Mouse (Mus musculus) hindbrain, embryonic 13.5 days (tissue): Measurements from ENCODE around the gene Tln2. TPM values are rescaled to one million over a fixed set of nuclear protein-coding genes. Genes with fewer than 3 reads are reported as not detected.

Experiments
- ATAC-seq: fragments of 200-750 bp; cut with Nextera tagmentation; 2 replicates; pipeline ENCODE4 v1.8.0; 2017; ENCODE audit warnings: moderate TSS enrichment; ENCODE audit not compliant: low FRiP score
- H3K27ac ChIP-seq: fragments of 300-500 bp; sonication (generic); 2 replicates; pipeline ENCODE4 v1.5.1; 2015; ENCODE audit warnings: inconsistent platforms, mild to moderate bottlenecking, moderate library complexity
- H3K27me3 ChIP-seq: fragments of 300-500 bp; sonication (generic); 2 replicates; pipeline ENCODE4 v1.6.1; 2015; ENCODE audit warnings: mild to moderate bottlenecking, inconsistent platforms
- H3K36me3 ChIP-seq: fragments of 300-500 bp; sonication (generic); 2 replicates; pipeline ENCODE4 v1.6.1; 2015; ENCODE audit warnings: mild to moderate bottlenecking, inconsistent platforms
- H3K4me1 ChIP-seq: fragments of 300-500 bp; sonication (generic); replicated peaks from 2 replicates; pipeline ENCODE4 v1.6.1; 2015; ENCODE audit warnings: inconsistent platforms
- H3K4me2 ChIP-seq: fragments of 300-500 bp; sonication (generic); 2 replicates; pipeline ENCODE4 v1.6.1; 2015; ENCODE audit warnings: inconsistent platforms, mild to moderate bottlenecking, moderate library complexity
- H3K4me3 ChIP-seq: fragments of 300-500 bp; sonication (generic); 2 replicates; pipeline ENCODE4 v1.5.1; 2015; ENCODE audit warnings: mild to moderate bottlenecking, inconsistent platforms
- H3K9ac ChIP-seq: fragments of 300-500 bp; sonication (generic); 2 replicates; pipeline ENCODE4 v1.6.1; 2015; ENCODE audit warnings: mild to moderate bottlenecking, inconsistent platforms
- H3K9me3 ChIP-seq: fragments of 300-500 bp; sonication (generic); 2 replicates; pipeline ENCODE4 v1.6.1; 2016; ENCODE audit warnings: inconsistent platforms
- WGBS: fragments of 180-500 bp; shearing (Covaris S2); methylation state at CpG from one replicate; pipeline ENCODE4 v1.1.7; 2015; 5-methylcytosine and 5-hydroxymethylcytosine counted together
- polyA plus RNA-seq: library from polyadenylated mRNA; unstranded; fragments of >200 nt; fragmentation: Nextera tagmentation; extraction: Ambion mirVana; gene quantifications from 2 replicates; pipeline ENCODE4 v1.2.1, GENCODE M21; 2015

The Tln2 gene
- polyA plus RNA-seq, 1 experiment from 2014 or later, result 33.8 TPM

DNA sequence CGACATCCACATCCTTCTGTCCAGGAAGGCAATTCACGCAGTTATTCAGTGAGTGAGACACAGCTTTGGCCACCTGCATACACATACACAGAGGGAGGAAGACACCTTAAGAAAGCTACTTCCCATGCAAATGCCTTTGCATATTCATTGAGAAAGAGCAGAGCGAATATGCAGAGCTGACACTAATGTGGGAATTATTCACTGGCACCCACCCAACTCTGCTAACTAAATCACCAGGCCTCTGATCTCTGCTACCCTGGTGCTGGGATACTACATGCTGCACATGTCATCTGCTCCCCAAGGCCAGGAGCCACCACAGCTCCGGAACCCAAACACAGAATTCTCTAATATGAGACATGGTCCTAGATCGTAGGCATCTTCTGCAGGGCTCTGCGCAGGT is 237.6 kb downstream of the Tln2 start:
- WGBS, result 84% methylated on average over 6 of the region's 6 CpGs

DNA sequence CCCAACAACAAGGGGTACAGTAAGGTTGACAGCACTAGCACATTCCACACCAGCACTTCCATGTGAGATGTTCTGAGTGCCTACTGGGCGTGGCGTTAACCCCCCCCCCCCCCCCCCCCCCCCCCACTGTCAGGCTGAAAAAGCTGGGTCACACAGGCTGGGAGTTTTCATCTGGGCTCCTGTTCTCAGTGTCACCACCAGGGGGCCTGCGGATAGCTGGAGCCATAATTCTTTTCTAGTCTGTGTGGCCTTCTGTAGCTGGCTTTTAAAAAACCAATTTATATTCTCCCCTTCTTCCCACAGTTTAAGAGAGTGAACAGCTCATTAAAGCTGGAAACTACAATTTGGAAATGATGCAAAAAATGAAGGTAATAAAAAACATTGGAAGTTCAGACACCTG is 244.1 kb downstream of the Tln2 start:
- H3K4me3 ChIP-seq, result no peak overlapping the region
- no peaks in the 10 kb centered on the region for H3K27me3 ChIP-seq
- H3K9ac ChIP-seq, result no peak overlapping the region
- no peak for ATAC-seq
- WGBS, result 4% methylated on average over 3 of the region's 3 CpGs
- H3K36me3 ChIP-seq, result 0 out of 2 replicates have a peak, but pooled peaks cover 2% of the 10 kb centered on the region
- H3K4me1 ChIP-seq, result no peaks in the 10 kb centered on the region
- H3K9me3 ChIP-seq, result no peaks in the 10 kb centered on the region
- no peak overlapping the region for H3K27ac ChIP-seq
- H3K4me2 ChIP-seq, result no peak overlapping the region

More for the DNA sequence above, 237.6 kb downstream of the Tln2 start:
- Histone ChIP-seq H3K9ac (no peak overlapping the region), H3K27me3 (no peaks in the 10 kb centered on the region), H3K4me2 (no peak overlapping the region), H3K4me3 (no peak overlapping the region), H3K27ac (no peak overlapping the region), H3K36me3 (no peaks in the 10 kb centered on the region), H3K4me1 (no peaks in the 10 kb centered on the region; the same call in 1 of the 2 replicates), H3K9me3 (no peaks in the 10 kb centered on the region)
- no peak for ATAC-seq

DNA sequence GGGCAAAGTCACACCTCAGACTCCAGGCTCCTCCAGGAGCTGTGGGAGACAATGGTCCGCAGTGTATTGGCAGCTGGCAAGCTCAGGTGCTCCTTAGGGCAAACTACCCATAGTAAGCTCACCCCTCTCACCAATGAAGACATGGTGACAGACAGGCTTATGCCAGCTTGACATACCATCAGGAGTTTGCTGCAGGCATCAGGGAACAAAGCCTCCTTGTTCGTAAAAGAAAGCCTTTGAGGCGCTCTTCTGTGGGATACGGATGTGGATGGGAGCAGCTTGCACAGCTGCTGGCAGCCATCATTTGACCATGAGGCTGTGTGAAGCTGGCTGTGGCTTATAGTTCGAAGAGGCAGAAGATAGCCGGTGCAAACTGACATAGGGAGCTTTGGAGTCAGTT is 254.5 kb downstream of the Tln2 start:
- Histone ChIP-seq H3K9ac (no peak overlapping the region), H3K9me3 (no peaks in the 10 kb centered on the region), H3K4me1 (no peaks in the 10 kb centered on the region), H3K27ac (no peak overlapping the region), H3K4me3 (no peak overlapping the region), H3K27me3 (no peaks in the 10 kb centered on the region), H3K4me2 (no peak overlapping the region), H3K36me3 (peaks cover 14% of the 10 kb centered on the region; the same call in 1 of the 2 replicates)
- 80% methylated on average over 6 of the region's 6 CpGs for WGBS
- no peak for ATAC-seq

DNA sequence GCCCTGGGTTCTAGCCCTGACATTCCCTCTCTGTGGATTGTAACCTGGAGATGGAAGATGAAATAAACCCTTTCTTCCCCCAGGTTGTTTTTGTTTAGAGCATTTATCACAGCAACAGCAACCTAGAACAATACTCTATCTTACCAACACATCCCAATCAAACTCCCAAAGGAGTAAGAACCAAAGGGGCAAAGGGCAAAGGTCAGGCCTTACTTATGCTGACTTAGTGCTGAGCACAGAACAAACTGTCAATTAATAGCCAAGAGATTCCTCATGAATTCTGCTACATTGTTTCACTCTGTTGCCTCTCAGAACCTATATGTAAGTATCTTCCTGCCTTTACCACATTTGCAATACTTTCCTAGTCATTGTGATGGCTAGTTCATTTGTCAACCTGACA is 255.5 kb downstream of the Tln2 start:
- no peak overlapping the region for H3K4me3 ChIP-seq
- H3K36me3 ChIP-seq, result peaks cover 14% of the 10 kb centered on the region; the same call in 1 of the 2 replicates
- H3K27me3 ChIP-seq, result no peaks in the 10 kb centered on the region
- no peaks in the 10 kb centered on the region for H3K4me1 ChIP-seq
- no peak overlapping the region for H3K9ac ChIP-seq
- no peak overlapping the region for H3K4me2 ChIP-seq
- no peak for ATAC-seq
- H3K27ac ChIP-seq, result no peak overlapping the region
- no peaks in the 10 kb centered on the region for H3K9me3 ChIP-seq

DNA sequence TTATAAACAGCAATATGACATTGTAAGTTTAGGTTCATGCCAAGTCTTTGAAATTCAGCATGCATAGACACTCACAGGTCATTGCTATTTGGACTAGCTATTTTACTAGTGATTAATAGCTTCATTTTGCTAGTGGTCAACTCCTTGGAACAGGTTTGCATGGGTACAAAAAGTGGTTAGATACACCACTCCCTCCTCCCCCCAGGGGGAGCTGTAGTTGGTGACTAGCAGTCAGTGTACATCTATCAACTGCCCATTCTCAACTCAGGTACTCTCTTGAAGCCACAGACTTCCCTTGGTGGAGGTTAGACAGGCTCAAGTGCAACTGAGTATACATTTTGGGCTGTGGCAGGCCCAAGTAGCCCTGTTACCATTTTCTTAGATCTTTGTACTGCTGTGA is 256.5 kb downstream of the Tln2 start:
- Histone ChIP-seq H3K27me3 (no peaks in the 10 kb centered on the region), H3K4me1 (no peaks in the 10 kb centered on the region), H3K4me3 (no peak overlapping the region), H3K36me3 (peaks cover 11% of the 10 kb centered on the region; the same call in 1 of the 2 replicates), H3K9me3 (no peaks in the 10 kb centered on the region), H3K4me2 (no peak overlapping the region), H3K27ac (no peak overlapping the region), H3K9ac (no peak overlapping the region)
- no peak for ATAC-seq

DNA sequence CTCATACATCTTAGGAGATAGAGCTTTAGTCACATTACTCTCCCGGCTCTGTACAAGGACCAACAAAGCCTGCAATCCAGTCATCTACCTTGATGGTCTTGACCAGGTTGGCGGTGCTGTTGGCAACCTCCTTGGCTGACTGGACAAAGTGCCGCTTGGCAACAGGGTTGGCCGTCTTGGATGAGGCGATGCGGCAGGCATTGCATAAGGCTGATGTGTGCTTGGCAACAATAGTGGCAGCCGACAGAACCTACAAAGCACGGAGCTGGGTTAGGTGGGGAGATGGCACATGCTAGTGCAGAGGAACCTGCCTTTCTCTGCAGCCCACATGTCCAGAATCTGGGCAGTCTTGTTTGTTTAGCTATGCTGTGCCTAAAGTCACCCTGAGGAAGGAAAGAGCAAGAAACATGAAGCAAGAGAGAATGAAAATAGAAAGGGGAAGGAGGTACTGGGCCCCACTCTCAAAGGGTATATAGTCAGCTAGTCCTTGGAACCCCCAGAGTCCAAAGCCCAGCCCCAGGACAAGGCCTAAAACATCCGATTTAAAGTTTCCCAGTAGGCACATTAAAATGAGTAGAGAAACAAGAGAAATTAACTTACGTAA is 257.0 kb downstream of the Tln2 start:
- no peaks in the 10 kb centered on the region for H3K27me3 ChIP-seq
- H3K9ac ChIP-seq, result no peak overlapping the region
- H3K4me3 ChIP-seq, result no peak overlapping the region
- no peaks in the 10 kb centered on the region for H3K9me3 ChIP-seq
- no peak overlapping the region for H3K4me2 ChIP-seq
- H3K36me3 ChIP-seq, result peaks cover 11% of the 10 kb centered on the region; the same call in 1 of the 2 replicates
- WGBS, result 94% methylated on average over 10 of the region's 10 CpGs
- ATAC-seq, result no peak
- no peaks in the 10 kb centered on the region for H3K4me1 ChIP-seq
- H3K27ac ChIP-seq, result no peak overlapping the region

DNA sequence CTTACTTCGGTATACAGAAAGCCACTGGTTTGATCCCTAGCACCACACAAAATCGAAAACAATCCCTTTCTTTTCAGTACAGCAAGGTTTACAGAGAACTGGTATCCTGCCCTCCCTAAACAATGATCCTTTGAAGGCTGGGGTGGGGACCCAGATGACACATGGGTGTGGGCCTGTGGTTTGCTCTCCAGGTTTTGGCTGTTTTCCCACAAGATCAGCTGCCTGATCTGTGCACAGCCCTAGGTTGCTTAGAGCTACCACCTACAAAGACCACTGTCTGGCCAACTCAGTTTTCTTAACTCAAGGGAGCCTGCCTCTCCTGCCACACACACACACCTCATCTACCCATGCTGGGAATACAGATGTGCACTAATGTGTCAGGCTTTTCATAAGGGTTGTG is 257.9 kb downstream of the Tln2 start:
- no peak overlapping the region for H3K4me2 ChIP-seq
- 88% methylated on average over 2 of the region's 2 CpGs for WGBS

DNA sequence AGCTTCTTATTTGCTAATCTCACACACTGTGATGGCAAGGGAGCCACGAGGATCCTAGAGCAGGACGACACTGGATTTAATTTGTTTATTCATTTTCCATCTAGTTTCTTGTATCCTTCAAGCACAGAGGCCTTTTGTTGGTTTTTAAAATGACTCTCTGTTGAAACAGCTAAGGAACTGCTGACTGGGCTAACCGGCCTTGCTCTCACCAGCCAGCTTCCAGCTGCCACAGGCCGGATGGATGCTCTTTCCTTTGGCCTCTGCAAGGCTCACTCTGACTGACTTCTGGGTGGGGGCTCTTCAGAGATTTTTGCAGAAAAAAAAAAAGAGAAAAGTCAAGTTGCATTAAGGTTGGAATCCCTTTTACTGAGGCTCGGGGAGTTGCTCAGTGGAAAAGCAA is 258.7 kb downstream of the Tln2 start:
- H3K9me3 ChIP-seq, result no peaks in the 10 kb centered on the region
- WGBS, result 80% methylated on average over 5 of the region's 5 CpGs
- no peak overlapping the region for H3K4me3 ChIP-seq
- no peak overlapping the region for H3K27ac ChIP-seq
- no peak overlapping the region for H3K4me2 ChIP-seq
- no peak for ATAC-seq
- H3K36me3 ChIP-seq, result peaks cover 5% of the 10 kb centered on the region; the same call in 1 of the 2 replicates
- no peak overlapping the region for H3K9ac ChIP-seq
- H3K27me3 ChIP-seq, result no peaks in the 10 kb centered on the region
- no peaks in the 10 kb centered on the region; the same call in 1 of the 2 replicates for H3K4me1 ChIP-seq

More for the DNA sequence above, 257.9 kb downstream of the Tln2 start:
- Histone ChIP-seq H3K4me1 (no peaks in the 10 kb centered on the region; the same call in 1 of the 2 replicates), H3K9ac (no peak overlapping the region), H3K27ac (no peak overlapping the region), H3K36me3 (peaks cover 11% of the 10 kb centered on the region; the same call in 1 of the 2 replicates), H3K9me3 (no peaks in the 10 kb centered on the region), H3K27me3 (no peaks in the 10 kb centered on the region), H3K4me3 (no peak overlapping the region)
- no peak for ATAC-seq

DNA sequence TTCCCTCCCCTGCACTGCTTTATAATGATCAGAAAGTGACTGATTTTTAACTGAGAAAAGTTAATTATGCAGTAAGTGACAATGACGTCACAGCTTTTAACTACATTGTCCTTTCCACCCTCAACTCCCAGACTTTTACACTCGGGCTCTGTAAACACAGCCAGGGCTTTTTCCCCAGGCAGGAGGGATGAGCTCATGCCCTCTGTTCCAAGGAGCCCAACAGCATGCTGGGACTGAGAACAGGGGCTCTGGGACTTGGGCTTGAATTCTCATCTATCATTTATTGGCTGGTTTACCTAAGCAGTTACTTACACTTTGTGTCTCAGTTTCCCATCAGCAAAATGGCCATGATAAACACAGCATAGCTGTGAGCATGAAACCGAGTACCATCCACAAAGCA is 259.2 kb downstream of the Tln2 start:
- no peak overlapping the region for H3K9ac ChIP-seq
- no peaks in the 10 kb centered on the region; the same call in 1 of the 2 replicates for H3K4me1 ChIP-seq
- H3K4me2 ChIP-seq, result no peak overlapping the region
- H3K36me3 ChIP-seq, result peaks cover 6% of the 10 kb centered on the region; the same call in 1 of the 2 replicates
- no peaks in the 10 kb centered on the region for H3K27me3 ChIP-seq
- H3K9me3 ChIP-seq, result no peaks in the 10 kb centered on the region
- H3K4me3 ChIP-seq, result no peak overlapping the region
- no peak for ATAC-seq
- no peak overlapping the region for H3K27ac ChIP-seq
- 55% methylated on average over 3 of the region's 3 CpGs for WGBS

DNA sequence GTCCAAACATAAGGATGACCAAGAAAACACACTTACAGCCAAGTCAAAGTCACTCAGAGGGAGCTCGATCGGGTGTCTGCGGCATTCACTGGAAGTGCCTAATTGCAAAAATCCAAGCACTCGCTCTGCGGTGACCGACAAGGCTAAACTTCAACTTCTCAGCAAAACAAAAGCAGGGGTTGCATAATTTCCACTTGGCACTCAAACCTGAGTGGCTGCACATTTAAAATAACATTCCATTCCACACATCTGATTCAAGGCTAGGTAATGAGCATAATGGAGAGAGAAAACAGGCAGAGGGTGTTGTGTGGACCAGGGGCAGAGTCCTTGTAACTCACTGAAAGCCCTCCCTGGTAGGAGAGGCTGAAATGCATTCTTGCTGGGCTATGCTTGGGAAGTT is 260.3 kb downstream of the Tln2 start:
- no peaks in the 10 kb centered on the region; the same call in 1 of the 2 replicates for H3K4me1 ChIP-seq
- no peaks in the 10 kb centered on the region for H3K9me3 ChIP-seq
- H3K9ac ChIP-seq, result 0 out of 2 replicates have a peak overlapping the region, but pooled peaks have one; percentile 29
- WGBS, result 88% methylated on average over 6 of the region's 6 CpGs
- H3K4me2 ChIP-seq, result no peak overlapping the region
- H3K4me3 ChIP-seq, result no peak overlapping the region
- H3K27me3 ChIP-seq, result no peaks in the 10 kb centered on the region
- H3K36me3 ChIP-seq, result peaks cover 10% of the 10 kb centered on the region; the same call in 1 of the 2 replicates
- H3K27ac ChIP-seq, result no peak overlapping the region
- ATAC-seq, result no peak

DNA sequence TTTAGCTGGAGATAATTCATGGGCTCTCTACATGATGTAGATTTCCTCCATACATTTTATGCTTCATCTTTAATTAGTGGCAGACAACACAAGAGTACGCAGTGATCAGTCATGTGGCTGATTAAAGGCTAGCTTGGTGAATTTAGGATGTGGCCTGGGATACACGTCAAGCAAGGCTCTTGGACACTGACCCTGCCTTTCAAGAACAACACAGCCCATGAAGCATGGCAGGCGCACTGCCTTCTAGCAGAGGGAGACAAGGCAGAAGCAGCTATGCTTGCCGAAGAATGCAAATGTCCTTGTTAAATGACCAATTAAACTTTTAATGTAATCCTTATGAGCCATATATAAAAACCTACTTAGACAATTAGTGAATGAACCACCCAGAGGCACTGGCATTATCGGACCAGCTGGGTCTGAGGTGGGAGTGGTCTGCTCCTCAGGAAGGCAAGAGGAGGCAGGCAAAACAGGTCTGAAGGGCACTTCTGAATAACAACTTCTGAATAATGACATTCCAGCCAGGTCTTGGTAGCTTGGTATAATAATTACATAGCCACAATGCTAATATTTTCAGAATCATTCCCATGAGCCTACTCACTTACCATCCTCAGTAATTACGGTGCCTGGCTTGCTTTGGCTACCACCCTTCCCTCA is 262.1 kb downstream of the Tln2 start:
- Histone ChIP-seq H3K27ac (no peak overlapping the region), H3K4me1 (no peaks in the 10 kb centered on the region; the same call in 1 of the 2 replicates), H3K9ac (no peak overlapping the region), H3K36me3 (peaks cover 9% of the 10 kb centered on the region; the same call in 1 of the 2 replicates), H3K4me2 (no peak overlapping the region), H3K9me3 (no peaks in the 10 kb centered on the region), H3K27me3 (no peaks in the 10 kb centered on the region), H3K4me3 (no peak overlapping the region)
- WGBS, result 66% methylated on average over 6 of the region's 6 CpGs
- no peak for ATAC-seq

DNA sequence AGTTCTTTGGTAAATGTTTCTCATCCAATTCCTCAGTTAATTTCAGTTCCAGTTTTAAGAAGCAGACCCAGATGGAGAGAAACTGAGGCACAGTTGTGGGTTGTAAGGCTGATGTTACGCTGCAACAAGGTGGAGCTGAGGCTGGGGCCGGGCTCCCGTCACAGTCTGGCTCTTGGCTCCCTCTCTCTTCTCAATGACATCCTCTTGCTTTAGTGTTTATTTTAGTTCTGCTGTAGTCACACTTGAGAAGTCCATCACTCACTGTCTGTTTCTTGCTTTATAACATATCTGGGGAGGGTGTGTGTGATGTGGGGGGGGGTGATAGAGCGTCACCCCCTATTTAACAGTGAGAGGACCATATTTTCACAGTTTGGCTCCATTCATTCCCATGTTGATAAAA is 272.0 kb downstream of the Tln2 start:
- no peaks in the 10 kb centered on the region for H3K27me3 ChIP-seq
- ATAC-seq, result no peak
- 71% methylated on average over 4 of the region's 4 CpGs for WGBS
- no peak overlapping the region for H3K9ac ChIP-seq
- no peak overlapping the region for H3K4me3 ChIP-seq
- H3K4me1 ChIP-seq, result peaks cover 8% of the 10 kb centered on the region; the same call in 1 of the 2 replicates
- H3K4me2 ChIP-seq, result no peak overlapping the region
- H3K27ac ChIP-seq, result no peak overlapping the region
- no peaks in the 10 kb centered on the region for H3K9me3 ChIP-seq
- H3K36me3 ChIP-seq, result peaks cover 13% of the 10 kb centered on the region

DNA sequence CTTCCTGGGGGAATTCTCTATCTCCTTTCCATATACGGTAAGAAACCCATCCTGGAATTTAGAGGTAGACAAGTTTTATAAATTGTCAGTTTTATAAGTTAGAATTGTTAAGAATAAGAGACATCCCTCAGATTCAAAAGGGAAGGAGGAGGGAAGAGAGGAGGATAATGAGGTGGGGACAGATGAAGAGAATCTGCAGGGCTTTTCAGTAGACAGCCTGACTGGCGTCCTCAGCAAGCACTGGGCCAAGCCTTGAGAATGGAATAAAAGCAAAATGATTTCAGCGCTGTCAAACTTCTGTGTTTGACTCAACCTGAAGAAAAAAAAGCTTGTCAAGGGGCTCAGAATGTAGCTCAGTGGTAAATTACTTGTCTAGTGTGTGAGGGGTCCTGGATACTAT is 272.7 kb downstream of the Tln2 start:
- Histone ChIP-seq H3K9me3 (no peaks in the 10 kb centered on the region), H3K36me3 (peaks cover 13% of the 10 kb centered on the region), H3K4me2 (no peak overlapping the region), H3K9ac (no peak overlapping the region), H3K4me3 (no peak overlapping the region), H3K4me1 (peaks cover 8% of the 10 kb centered on the region; the same call in 1 of the 2 replicates), H3K27me3 (no peaks in the 10 kb centered on the region), H3K27ac (no peak overlapping the region)
- 91% methylated on average over 3 of the region's 3 CpGs for WGBS
- ATAC-seq, result no peak
